Mouse (Mus musculus) testis, adult 2 months (tissue): ENCODE results near the gene Sema7a. TPM values are rescaled to one million over a fixed set of nuclear protein-coding genes. Genes with fewer than 3 reads are reported as not detected.

Source experiments
- H3K27ac ChIP-seq: fragments of 200-500 bp; 2 replicates; pipeline ENCODE4 v1.5.1; 2012; ENCODE audit warnings: low read depth, low read length; ENCODE audit not compliant: control insufficient read depth, insufficient read depth
- H3K27me3 ChIP-seq: fragments of 200-500 bp; 2 replicates; pipeline ENCODE4 v1.6.1; 2012; ENCODE audit warnings: mild to moderate bottlenecking, low read length, moderate library complexity; ENCODE audit not compliant: control insufficient read depth, insufficient read depth
- H3K36me3 ChIP-seq: fragments of 200-500 bp; 2 replicates; pipeline ENCODE4 v1.6.1; 2012; ENCODE audit warnings: mild to moderate bottlenecking, low read length; ENCODE audit not compliant: control insufficient read depth, insufficient read depth
- H3K4me1 ChIP-seq: fragments of 200-500 bp; 2 replicates; pipeline ENCODE4 v1.6.1; 2012; ENCODE audit warnings: low read length; ENCODE audit not compliant: control insufficient read depth, insufficient read depth
- H3K4me3 ChIP-seq: fragments of 200-500 bp; 2 replicates; pipeline ENCODE4 v1.5.1; 2012; ENCODE audit warnings: low read depth, mild to moderate bottlenecking, low read length, moderate library complexity, mixed read lengths; ENCODE audit not compliant: control insufficient read depth
- CTCF ChIP-seq: fragments of 200-500 bp; IDR thresholded peaks from 2 replicates; pipeline ENCODE4 v1.5.1; 2012; ENCODE audit warnings: low read depth, mild to moderate bottlenecking, inconsistent platforms, low read length, moderate library complexity; ENCODE audit not compliant: control insufficient read depth, insufficient read depth, insufficient replicate concordance
- POLR2A ChIP-seq: fragments of 200-500 bp; IDR thresholded peaks from 2 replicates; pipeline ENCODE4 v1.6.1; 2012; ENCODE audit warnings: low read depth, mild to moderate bottlenecking, inconsistent platforms, low read length, moderate library complexity; ENCODE audit not compliant: control insufficient read depth
- polyA plus RNA-seq: library from polyadenylated mRNA; depleted of rRNA; stranded (reverse); fragments of >200 nt; gene quantifications from 2 replicates; pipeline ENCODE4 v1.2.3, GENCODE M21; 2012

Gene Sema7a
- polyA plus RNA-seq, 1 experiment, result 27.9 TPM

DNA sequence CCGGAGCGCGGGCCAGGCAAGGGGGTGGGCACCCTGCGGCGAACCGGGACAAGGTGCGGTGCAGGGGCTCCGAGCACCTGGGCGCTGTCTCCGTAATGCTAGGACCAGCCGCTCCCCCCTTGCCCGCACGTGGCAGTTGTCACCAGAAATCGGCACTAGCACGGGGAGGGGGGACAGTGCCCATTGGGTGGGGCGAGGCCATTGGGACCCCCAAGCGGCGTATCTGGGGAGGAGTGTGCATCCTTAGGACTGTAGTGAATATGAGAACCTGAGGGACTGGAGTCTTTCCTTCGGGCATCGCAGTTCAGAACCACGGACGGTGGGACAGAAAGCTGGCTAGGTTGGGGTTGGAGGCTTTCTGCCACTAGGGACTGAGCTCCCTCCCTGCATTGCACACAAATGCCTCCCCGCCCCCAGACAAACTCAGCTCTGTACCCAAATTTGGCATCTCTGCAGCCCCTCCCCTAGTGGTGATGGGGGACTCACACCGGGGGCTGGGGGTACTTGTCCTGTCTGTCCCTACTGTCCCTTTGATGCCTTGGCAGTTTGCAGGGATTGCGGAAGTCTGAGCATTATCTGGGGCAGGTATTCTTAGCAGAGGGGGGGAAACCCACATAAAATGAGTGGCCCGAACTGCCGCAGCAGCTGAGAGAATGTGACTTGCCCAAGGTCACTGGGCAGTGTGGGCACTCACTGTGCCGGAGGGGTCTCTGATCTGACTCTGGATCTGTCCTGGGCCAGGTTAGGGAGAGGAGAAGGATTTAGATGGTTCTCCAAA, 1.1 kb downstream of the Sema7a start:
- H3K4me1 ChIP-seq, result peaks cover 8% of the 10 kb centered on the region
- H3K36me3 ChIP-seq, result no peaks in the 10 kb centered on the region
- H3K4me3 ChIP-seq, result peak overlapping the region; percentile 61
- TF ChIP-seq CTCF, result no peak
- H3K27me3 ChIP-seq, result no peaks in the 10 kb centered on the region
- no peak overlapping the region for H3K27ac ChIP-seq

DNA sequence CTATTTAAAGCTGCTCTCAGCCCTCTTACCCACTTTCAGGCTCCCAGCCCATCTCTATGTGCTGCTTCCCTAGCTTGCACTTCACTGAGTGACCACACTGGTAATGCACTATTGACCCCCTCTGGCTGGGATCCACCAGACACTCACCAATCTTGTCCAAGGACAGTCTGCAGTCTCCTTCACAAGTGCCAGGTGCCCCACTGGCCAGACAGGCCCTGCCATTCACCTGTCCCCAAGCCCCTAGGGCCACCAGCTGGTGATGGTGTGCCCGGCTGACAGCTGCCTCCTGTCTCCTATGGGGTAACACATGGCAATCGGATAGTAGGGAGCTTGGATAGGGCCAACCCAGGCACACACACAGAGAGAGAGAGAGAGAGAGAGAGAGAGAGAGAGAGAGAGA, 2.1 kb downstream of the Sema7a start:
- no peak overlapping the region for H3K27ac ChIP-seq
- no peaks in the 10 kb centered on the region for H3K27me3 ChIP-seq
- TF ChIP-seq POLR2A, result no peak
- no peak for TF ChIP-seq CTCF
- no peak overlapping the region; the same call in 1 of the 2 replicates for H3K4me3 ChIP-seq
- peaks cover 8% of the 10 kb centered on the region for H3K4me1 ChIP-seq
- H3K36me3 ChIP-seq, result no peaks in the 10 kb centered on the region

DNA sequence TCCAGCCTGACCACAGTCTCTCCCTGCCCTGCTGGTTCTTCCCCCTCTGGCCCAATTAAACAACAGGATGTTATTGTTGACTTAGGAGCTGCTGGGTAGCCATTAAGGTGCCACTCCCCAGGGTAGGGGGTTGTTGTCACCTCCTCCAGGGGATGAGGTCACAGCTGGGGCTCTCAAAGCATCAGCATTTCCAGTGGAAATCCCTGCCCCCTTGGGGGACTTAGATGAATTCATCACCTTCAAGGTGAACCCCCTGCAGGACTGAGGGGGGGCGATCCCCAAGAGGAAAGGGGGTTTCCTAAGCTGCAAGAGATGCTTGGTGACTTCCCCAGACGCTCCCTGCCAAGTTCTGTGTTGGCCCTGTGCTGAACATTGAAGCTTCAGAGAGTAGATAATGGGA, 3.2 kb downstream of the Sema7a start:
- Histone ChIP-seq H3K4me1 (peaks cover 8% of the 10 kb centered on the region), H3K4me3 (no peak overlapping the region), H3K27me3 (no peaks in the 10 kb centered on the region), H3K36me3 (no peaks in the 10 kb centered on the region), H3K27ac (no peak overlapping the region)
- no peak for TF ChIP-seq CTCF
- TF ChIP-seq POLR2A, result no peak

DNA sequence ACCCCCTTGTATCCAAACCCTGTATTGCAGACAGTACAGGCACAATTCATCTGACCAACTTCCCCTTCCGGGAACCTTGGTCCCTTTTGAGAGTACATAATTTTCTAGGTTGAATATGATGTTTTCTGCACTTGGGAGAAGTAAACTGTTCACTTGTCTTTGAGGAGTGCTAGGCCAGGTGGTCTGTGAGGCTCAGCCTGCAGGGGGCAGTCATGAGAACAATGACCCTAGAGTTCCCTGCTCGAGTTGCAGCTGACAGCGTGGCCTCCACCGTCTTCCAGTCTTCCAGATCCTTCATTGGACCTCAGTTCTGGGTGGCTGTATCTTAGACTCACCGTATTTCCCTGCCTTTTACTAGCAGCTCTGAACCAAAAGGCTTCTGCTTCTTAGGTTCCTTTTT, 4.7 kb downstream of the Sema7a start:
- peaks cover 8% of the 10 kb centered on the region for H3K4me1 ChIP-seq
- TF ChIP-seq CTCF (peak; percentile 65; the same call in 1 of the 2 replicates), POLR2A (no peak)
- H3K27me3 ChIP-seq, result no peaks in the 10 kb centered on the region

DNA sequence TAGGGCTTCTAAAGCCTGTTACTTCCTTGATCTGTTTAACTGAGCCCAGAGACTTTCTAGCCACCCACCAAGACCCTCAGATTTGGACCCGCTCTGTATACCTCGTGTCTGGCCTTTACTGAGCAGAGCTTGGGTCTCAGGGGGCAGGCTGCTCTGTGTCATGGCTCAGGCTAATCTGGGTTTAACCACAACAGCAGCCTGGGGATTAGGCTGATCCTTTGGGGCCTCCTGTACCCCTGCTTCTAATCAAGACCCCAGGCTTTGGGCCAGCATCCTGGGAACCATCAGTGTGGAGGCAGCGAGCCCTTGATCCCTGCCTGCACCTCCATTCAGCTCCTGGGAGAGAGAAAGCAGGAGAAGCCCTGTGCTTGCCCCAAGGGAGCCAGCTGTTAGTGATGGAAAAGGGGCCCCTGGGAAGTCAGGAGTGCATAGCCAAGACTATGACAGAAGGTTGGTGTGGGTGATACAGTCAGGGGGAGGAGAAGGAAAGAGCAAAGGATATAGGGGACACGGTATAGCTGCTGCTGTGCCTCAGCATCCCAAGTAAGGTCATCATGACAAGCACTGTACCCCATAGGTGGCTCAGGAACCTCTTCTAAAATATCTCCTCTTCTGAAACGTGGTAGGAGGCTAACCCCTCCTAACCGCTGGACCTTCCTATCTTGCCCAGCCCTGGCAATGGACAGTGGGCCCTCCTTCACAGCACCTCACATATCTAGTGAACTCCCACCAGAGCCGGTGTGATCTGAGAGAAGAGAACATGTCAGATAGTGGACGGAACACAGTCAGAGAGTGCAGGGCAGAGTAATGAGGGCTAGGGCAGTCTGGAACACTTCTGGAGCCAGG, 6.1 kb downstream of the Sema7a start:
- TF ChIP-seq CTCF, result no peak
- TF ChIP-seq POLR2A, result no peak
- peaks cover 5% of the 10 kb centered on the region for H3K4me1 ChIP-seq
- no peaks in the 10 kb centered on the region for H3K27me3 ChIP-seq
- H3K4me3 ChIP-seq, result no peak overlapping the region
- H3K27ac ChIP-seq, result no peak overlapping the region
- H3K36me3 ChIP-seq, result no peaks in the 10 kb centered on the region

More for the DNA sequence above, 4.7 kb downstream of the Sema7a start:
- H3K4me3 ChIP-seq, result no peak overlapping the region
- no peak overlapping the region for H3K27ac ChIP-seq
- no peaks in the 10 kb centered on the region for H3K36me3 ChIP-seq

DNA sequence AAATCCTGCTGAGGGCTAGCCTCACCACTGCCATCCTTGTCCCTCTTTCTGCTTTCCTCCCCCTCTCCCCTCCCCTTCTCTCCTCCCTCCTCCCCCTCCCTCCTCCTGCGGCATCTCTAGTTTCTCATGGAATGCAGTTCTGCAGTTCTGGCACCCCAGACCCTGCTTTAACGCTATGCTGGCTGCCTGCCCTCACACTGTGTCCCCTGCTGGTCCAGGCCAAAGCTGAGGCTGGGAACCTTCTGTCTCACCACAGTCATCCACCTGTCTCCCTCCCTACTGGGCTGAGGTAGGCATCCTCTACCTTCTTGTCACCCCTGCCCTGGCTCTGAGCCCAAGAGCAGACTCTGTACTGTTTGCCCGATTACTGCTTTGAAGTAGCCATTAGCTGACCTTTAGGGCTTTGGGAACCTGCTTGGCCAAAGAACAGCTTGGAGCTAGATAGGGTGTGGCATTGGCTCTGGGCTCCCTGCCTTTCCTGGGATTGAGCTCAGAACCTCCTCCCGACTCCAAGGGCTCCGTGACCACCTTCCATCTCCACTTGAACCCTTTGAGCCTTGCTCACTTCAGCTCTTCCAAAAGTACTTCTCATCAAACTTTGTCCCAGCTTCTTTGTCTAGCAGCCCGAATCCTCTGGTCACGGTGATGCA, 7.6 kb downstream of the Sema7a start:
- no peak overlapping the region for H3K4me3 ChIP-seq
- peaks cover 5% of the 10 kb centered on the region for H3K4me1 ChIP-seq
- H3K27me3 ChIP-seq, result no peaks in the 10 kb centered on the region
- no peak overlapping the region; the same call in 1 of the 2 replicates for H3K27ac ChIP-seq
- no peak for TF ChIP-seq POLR2A
- TF ChIP-seq CTCF, result no peak
- no peaks in the 10 kb centered on the region for H3K36me3 ChIP-seq
